Mouse (Mus musculus) left cerebral cortex, adult 2 months (tissue): Measurements from ENCODE around the gene Smndc1. TPM values are rescaled to one million over a fixed set of nuclear protein-coding genes. Genes with fewer than 3 reads are reported as not detected.

Experiments used
- DNase-seq, 2 experiments: peaks; one replicate each; pipeline ENCODE4 v3.0.0; 2021 to 2022; ENCODE audit warnings: low spot score in 2 of 2, mixed read lengths in 1 of 2; ENCODE audit errors: extremely low spot score in 1 of 2
- H3K27ac ChIP-seq: fragments of 200-600 bp; 2 replicates; pipeline ENCODE4 v1.8.1; 2022
- H3K4me3 ChIP-seq: fragments of 200-600 bp; 2 replicates; pipeline ENCODE4 v1.8.1; 2022
- CTCF ChIP-seq: fragments of 200-600 bp; IDR thresholded peaks from 2 replicates; pipeline ENCODE4 v1.8.1; 2022; ENCODE audit warnings: antibody characterized with exemption, mild to moderate bottlenecking, moderate library complexity
- intact Hi-C: fragments of 180-260 bp; cut with DNase I; formaldehyde crosslinking; loops from one replicate; pipeline ENCODE4 v1.15.1; 2025
- long read RNA-seq, 2 experiments: library from polyadenylated mRNA; stranded (forward); transcript quantifications; one replicate each; pipeline ENCODE4 v2.0.0; 2021; ENCODE audit warnings: borderline mapping rate in 2 of 2
- total RNA-seq, 2 experiments: library from RNA; stranded (reverse); gene quantifications; 2 replicates each; pipeline ENCODE4 v1.2.3; 2021

Gene Smndc1
- 10 to 100 TPM; 35.1 to 35.8 TPM for total RNA-seq
- long read RNA-seq, experiment 1, transcript Smndc1-201 (6 exons, 1,948 nt), result major isoform, 7 of 10 reads
- long read RNA-seq, experiment 1, partial matches to known transcripts, result 2 of 10 reads
- long read RNA-seq, experiment 1, other reads (novel, unspliced or antisense), result 1 of 10 reads
- long read RNA-seq, experiment 2, transcript Smndc1-201 (6 exons, 1,948 nt), result major isoform, 7 of 16 reads
- long read RNA-seq, experiment 2, partial matches to known transcripts, result 2 of 16 reads
- long read RNA-seq, experiment 2, other reads (novel, unspliced or antisense), result 5 of 16 reads

DNA sequence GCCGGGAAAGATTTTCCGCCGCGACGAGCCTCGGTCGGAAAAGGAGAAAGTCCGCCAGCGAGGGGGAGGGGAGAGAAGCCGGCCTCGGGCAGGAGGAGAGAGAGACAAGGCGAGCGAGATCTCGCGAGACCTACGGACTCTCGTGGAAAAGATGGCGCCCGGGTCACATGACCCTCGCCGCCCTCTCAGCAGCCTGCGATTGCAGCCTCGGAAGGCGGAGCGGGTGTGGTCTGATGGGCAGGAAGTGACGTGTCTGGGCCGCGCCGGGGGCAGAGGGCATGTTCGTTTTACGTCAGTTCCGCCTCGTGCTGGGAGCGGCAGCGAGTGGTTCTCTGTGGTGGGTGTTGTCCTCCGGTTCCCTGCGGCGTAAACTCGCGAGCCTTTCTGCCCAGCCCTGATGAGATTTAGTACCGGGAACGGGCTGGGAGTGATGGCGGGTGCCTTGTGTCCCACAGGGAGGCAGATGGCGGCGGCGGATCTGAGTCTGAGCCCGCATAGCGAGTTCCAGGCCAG, at the start of gene Smndc1:
Gene Smndc1, minus strand, starts transcription at position 84 of the 513 bp plus-strand sequence.
- TF ChIP-seq CTCF, result no peak
- Histone ChIP-seq H3K4me3 (peak within 1 kb of the TSS; percentile 85), H3K27ac (peak within 1 kb of the TSS; percentile 97)
- DNase-seq, result peak; percentile 99
- intact Hi-C loops, result loop anchor here (5.0 kb wide), 1 partner anchor 257 kb away; no protein-coding TSS in a partner anchor

DNA sequence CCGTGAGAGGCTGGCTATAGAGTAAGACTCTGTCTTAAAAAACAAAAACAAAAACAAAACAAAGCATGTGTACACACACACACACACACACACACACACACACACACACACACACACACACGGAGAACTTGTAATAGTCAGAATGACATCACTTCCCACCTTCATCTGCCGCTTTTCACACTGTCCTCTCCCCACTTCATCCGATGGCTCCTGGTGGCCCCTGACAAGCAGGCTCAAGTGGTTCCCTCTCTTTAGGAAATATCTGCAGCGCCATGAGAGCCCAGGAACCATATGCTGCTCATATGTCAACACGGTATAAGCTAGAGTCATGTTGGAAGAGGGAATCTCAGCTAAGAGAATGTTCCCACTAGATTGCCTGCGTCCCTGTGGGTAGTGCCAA, 49.0 kb upstream of the Smndc1 start:
- no peak for TF ChIP-seq CTCF
- intact Hi-C loops, result no loop called here
- no peak for DNase-seq
- no peak overlapping the region for H3K27ac ChIP-seq
- H3K4me3 ChIP-seq, result no peak overlapping the region

DNA sequence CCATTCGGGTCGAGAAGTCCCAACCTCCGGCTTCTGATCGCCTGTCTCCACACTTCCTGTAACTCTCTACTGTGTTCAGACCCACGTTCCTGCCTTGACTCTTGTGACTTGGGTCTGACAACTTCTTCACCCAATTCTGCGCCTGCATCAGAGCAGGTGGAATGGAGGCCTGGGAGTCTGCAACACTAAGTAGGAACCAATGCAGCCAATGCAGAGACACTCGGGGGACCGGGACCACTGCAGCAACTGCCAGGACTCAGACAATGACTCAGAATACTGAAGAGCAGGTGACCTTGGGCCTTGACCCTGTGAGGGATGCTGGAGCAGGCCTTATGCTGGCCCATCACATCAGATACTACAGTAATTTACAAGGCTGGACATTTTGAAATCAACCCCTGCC, 47.6 kb upstream of the Smndc1 start:
- H3K4me3 ChIP-seq, result no peak overlapping the region
- no peak for TF ChIP-seq CTCF
- intact Hi-C loops, result no loop called here
- DNase-seq, result no peak
- no peak overlapping the region for H3K27ac ChIP-seq

DNA sequence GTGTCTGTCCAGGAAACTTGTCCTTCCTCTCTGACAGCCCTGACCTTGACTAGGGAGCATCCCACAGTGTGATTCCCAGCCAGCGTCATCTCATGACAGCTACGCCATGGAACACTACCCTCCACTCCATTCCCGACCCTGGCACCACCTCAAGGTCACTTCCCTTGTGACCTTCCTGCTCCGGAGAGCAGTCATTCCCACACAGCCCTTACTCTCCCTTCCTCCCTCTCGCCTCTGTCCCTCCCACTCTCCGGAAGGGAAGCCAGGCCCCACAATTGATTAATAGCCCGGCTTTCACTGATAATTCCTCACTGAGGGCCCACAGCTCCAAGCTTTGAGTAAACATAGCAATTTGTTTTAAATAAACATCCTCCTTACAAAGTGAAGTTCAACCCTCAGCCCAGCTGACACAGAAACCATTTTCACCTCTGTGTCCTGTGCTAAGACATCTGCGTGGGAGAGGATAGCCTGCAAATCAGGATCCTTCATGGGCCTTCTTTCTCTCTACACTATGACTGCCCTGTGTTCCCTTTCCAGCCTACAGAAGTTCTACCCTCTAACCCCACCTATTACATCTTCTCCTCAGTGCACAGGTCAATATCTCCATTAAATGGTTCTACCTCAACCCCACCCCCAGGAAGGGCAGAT, 47.1 kb upstream of the Smndc1 start:
- DNase-seq, result no peak
- intact Hi-C loops, result no loop called here
- Histone ChIP-seq H3K4me3 (no peak overlapping the region), H3K27ac (no peak overlapping the region)
- no peak for TF ChIP-seq CTCF

DNA sequence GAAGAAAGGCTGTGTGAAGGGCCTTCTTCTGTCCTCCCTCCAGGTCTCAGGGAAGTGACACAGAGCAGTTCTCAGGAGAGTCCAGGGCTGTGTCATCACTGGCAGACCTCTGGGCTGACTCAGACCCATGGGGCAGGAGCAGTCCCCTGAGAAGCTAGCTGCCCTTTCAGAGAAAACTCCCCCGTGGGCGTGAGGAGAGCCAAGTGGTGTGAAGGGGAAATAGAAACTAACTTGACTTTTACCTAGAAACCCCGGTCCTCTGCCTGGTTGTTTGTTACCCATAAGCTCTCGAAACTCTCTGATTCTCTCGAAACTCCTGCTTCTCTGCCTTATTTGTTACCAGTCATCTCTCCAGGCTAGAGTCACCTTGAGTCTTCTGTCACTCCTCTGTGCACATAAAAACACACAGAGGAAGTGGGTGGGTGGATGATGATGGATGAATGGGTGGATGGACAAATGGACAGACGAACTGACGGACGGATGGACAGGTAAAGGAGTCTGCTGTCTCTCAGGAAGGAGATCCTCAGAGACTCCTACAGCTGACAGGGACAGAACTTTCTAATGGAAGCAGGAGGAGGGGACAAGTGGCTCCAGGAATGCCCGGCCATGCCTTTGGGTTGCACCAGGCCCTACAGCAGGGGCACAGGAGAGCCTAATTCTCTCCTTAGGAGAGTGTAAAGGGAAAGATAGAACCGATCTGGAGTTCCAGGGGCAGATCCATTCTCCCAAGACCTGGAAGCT, 43.7 kb upstream of the Smndc1 start:
- DNase-seq, result no peak
- Histone ChIP-seq H3K27ac (no peak overlapping the region), H3K4me3 (no peak overlapping the region)
- intact Hi-C loops, result no loop called here
- no peak for TF ChIP-seq CTCF

DNA sequence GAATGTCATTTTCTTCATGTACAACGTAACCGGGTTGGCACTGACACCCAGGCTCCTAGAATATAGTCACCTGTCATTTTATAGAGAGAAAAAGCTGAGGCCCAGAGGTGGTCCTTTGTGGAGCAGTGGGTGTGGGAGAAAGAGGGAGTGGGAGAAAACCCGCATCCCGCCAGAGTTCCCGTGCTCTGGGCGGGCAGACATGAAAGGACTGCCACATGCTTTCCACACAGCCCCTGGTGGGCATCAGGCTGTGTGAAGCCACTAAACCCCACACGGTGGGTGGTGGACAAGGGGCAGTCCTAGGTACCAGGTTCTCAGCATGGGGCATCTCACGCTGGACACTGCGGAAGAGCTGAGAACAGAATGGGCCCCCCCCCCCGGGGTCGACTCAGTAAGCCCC, 40.6 kb upstream of the Smndc1 start:
- TF ChIP-seq CTCF, result no peak
- DNase-seq, result no peak
- peak overlapping the region; percentile 29; the same call in 1 of the 2 replicates for H3K27ac ChIP-seq
- intact Hi-C loops, result loop anchor here (2.0 kb wide), 1 partner anchor 70 kb away; no protein-coding TSS in a partner anchor
- H3K4me3 ChIP-seq, result no peak overlapping the region

DNA sequence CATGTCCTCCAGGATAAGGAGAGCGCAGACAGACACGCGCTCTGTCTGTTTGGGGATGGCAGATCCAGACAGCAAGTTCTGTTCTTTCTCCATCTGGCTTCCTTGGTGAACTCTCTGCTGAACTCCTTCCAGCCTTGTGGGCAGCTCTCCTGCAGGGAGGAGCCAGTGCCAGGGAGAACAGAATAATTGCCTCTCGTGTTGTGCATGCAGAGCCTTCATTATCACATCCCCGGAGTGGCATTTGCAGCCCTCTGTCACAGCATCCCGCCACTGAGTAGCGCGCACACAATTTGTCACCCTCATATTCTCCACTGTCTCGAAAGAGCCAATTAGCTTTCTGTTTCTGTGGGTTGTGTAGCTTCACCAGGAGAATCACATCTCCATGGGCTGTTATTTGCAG, 40.0 kb upstream of the Smndc1 start:
- intact Hi-C loops, result loop anchor here (2.0 kb wide), 1 partner anchor 70 kb away; no protein-coding TSS in a partner anchor
- Histone ChIP-seq H3K4me3 (no peak overlapping the region), H3K27ac (peak overlapping the region; percentile 40; the same call in 1 of the 2 replicates)
- TF ChIP-seq CTCF, result no peak
- peak; percentile 59 to 75 for DNase-seq

DNA sequence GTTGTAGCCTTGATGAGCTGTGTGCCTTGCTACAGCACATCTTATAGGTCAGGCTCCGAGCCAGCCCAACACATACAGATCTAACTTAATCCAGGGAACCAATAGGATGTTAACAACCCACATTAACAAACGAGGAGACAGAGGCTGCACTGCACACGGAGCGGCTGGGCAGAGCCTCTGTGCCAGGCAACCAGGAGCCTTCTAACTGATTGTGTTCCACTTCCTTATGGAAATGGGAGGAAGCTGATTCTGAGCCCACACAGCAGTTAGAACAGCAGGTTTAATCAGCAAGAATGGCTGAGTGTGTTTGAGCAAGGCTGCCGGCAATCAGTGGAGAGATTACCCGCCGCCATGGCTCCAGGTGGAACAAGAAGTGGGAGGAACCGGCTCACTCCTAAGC, 37.4 kb upstream of the Smndc1 start:
- no peak for TF ChIP-seq CTCF
- Histone ChIP-seq H3K27ac (peak overlapping the region; percentile 4; the same call in 1 of the 2 replicates), H3K4me3 (no peak overlapping the region)
- DNase-seq, result peak; percentile 31 to 50
- intact Hi-C loops, result loop anchor here (2.0 to 5.0 kb wide), 2 partner anchors 79 to 104 kb away; no protein-coding TSS in a partner anchor

DNA sequence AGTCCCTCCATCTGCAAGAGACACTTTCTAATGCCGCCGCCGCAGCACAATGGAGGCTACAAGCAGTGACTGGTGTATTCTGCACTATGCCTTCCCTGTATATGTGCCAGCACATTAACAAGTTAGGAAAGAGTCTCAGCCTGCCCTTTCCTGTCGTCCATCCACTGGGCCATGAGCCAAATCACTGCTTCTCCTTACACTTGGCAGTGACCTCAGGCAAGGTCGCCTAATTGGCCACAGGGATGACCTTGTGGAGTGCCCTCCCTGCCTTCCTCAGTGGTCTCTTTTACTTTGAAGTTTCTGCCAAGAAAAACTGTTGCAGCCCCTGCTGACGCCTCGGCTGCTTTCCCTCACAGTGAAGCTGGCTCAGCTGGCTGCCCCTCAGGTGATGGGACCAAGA, 37.0 kb upstream of the Smndc1 start:
- intact Hi-C loops, result loop anchor here (5.0 kb wide), 1 partner anchor 105 kb away; no protein-coding TSS in a partner anchor
- TF ChIP-seq CTCF, result no peak
- Histone ChIP-seq H3K4me3 (no peak overlapping the region), H3K27ac (no peak overlapping the region; the same call in 1 of the 2 replicates)
- no peak for DNase-seq

DNA sequence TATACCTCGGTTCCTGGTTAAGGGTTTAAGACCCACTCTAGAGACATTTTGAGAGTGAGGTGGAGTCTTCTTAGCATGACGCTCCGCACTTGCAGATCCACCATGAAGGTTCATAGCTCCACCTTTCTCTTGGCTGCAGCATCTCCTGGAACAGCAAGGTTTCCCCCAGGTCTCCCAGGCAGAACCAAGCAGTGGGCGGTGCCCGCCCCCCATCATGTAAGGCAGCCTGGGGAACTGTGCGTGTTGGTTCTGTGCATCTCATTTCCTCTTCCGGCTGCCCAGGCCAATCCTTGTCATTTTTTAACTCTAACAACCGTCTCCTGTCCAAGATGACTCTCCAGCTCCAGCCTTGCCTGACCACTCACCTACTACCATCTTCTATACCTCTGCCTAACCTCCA, 35.4 kb upstream of the Smndc1 start:
- no peak for TF ChIP-seq CTCF
- no peak overlapping the region for H3K4me3 ChIP-seq
- no peak overlapping the region for H3K27ac ChIP-seq
- no peak for DNase-seq
- intact Hi-C loops, result loop anchor here (5.0 kb wide), 1 partner anchor 106 kb away; no protein-coding TSS in a partner anchor

DNA sequence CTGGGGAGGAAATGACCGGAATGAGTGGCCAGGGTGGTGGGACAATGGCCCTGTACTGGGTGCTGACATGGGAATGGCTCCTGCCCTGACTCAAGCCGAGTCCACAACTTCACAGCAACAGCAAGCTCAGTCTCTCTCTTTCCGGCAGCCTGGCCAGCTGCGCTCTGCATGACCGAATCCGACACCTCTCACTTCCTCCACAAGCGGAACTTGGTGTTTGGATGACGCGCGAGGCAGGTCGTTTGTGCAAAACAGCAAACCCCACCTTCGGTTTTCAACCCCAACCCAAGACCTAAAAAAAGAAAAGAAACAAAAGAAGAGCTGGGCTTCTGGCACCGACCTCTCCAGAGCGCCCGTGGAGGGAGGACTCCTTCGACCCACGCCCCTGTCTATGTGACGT, 34.3 kb upstream of the Smndc1 start:
- intact Hi-C loops, result loop anchor here (5.0 kb wide), 1 partner anchor 108 kb away; no protein-coding TSS in a partner anchor
- no peak for TF ChIP-seq CTCF

More for the DNA sequence above, 34.3 kb upstream of the Smndc1 start:
- DNase-seq, result no peak
- no peak overlapping the region for H3K27ac ChIP-seq
- H3K4me3 ChIP-seq, result no peak overlapping the region
